Mouse (Mus musculus) forebrain, embryonic 14.5 days (tissue): ENCODE measurements around the gene Ttc23l. TPM values are rescaled to one million over a fixed set of nuclear protein-coding genes. Genes with fewer than 3 reads are reported as not detected.
"Not testable (repeated sequence)": the region's sequence is repeated elsewhere in the genome, so short reads cannot be mapped to it uniquely, and the experiment has no call there.

Source experiments
- ATAC-seq: fragments of 200-750 bp; cut with Nextera tagmentation; 2 replicates; pipeline ENCODE4 v1.8.0; 2017; ENCODE audit warnings: mild to moderate bottlenecking, moderate library complexity
- DNase-seq: peaks from one replicate; pipeline ENCODE4 v3.0.0-alpha.2; 2015; ENCODE audit warnings: low spot score
- H3K27ac ChIP-seq: fragments of 300-500 bp; sonication (generic); 2 replicates; pipeline ENCODE4 v1.5.1; 2014; ENCODE audit warnings: low read depth, mild to moderate bottlenecking, control low read depth, low read length, moderate library complexity
- H3K27me3 ChIP-seq: fragments of 300-500 bp; sonication (generic); replicated peaks from 2 replicates; pipeline ENCODE4 v1.6.1; 2014; ENCODE audit warnings: low read length, control low read depth, mixed read lengths; ENCODE audit not compliant: control insufficient read depth, insufficient read depth
- H3K36me3 ChIP-seq: fragments of 300-500 bp; sonication (generic); 2 replicates; pipeline ENCODE4 v1.6.1; 2014; ENCODE audit warnings: low read length, control low read depth; ENCODE audit not compliant: control insufficient read depth, insufficient read depth
- H3K4me1 ChIP-seq: fragments of 300-500 bp; sonication (generic); 2 replicates; pipeline ENCODE4 v1.6.1; 2014; ENCODE audit warnings: antibody characterized with exemption, low read length, control low read depth; ENCODE audit not compliant: control insufficient read depth, insufficient read depth
- H3K4me2 ChIP-seq: fragments of 300-500 bp; sonication (generic); 2 replicates; pipeline ENCODE4 v1.6.1; 2014; ENCODE audit warnings: mild to moderate bottlenecking, control low read depth, low read length
- H3K4me3 ChIP-seq: fragments of 300-500 bp; sonication (generic); 2 replicates; pipeline ENCODE4 v1.5.1; 2014; ENCODE audit warnings: low read depth, low read length, control low read depth
- H3K9ac ChIP-seq: fragments of 300-500 bp; sonication (generic); 2 replicates; pipeline ENCODE4 v1.6.1; 2014; ENCODE audit warnings: mild to moderate bottlenecking, low read length, control low read depth, moderate library complexity
- H3K9me3 ChIP-seq: fragments of 300-500 bp; sonication (generic); replicated peaks from 2 replicates; pipeline ENCODE4 v1.6.1; 2016; ENCODE audit warnings: low read length, control low read depth, mixed read lengths; ENCODE audit not compliant: control insufficient read depth
- WGBS: fragments of 180-500 bp; shearing (Covaris S2); extraction: QIAGEN DNeasy Blood & Tissue Kit; methylation state at CpG from one replicate; pipeline ENCODE4 v1.1.7; 2014; 5-methylcytosine and 5-hydroxymethylcytosine counted together
- polyA plus RNA-seq: library from polyadenylated mRNA; unstranded; fragments of >200 nt; fragmentation: Nextera tagmentation; extraction: Ambion mirVana; gene quantifications from 2 replicates; pipeline ENCODE4 v1.2.1, GENCODE M21; 2014

Ttc23l gene
- polyA plus RNA-seq, 1 experiment from 2014 or later: not detected

GRCm38 (mm10) chr15:10535969-10536368 is 22.5 kb downstream of the Ttc23l start:
- DNase-seq (no peak), ATAC-seq (no peak)
- H3K27ac ChIP-seq: no peak overlapping the region
- H3K9ac ChIP-seq: no peak overlapping the region
- H3K4me1 ChIP-seq: peaks cover 3% of the 10 kb centered on the region; the same call in 1 of the 2 replicates
- H3K27me3 ChIP-seq: no peaks in the 10 kb centered on the region
- H3K4me3 ChIP-seq: no peak overlapping the region
- no peaks in the 10 kb centered on the region for H3K36me3 ChIP-seq
- H3K9me3 ChIP-seq: no peaks in the 10 kb centered on the region
- no peak overlapping the region for H3K4me2 ChIP-seq
- 88% methylated on average over 7 of the region's 7 CpGs for WGBS

- Histone ChIP-seq H3K27me3 (no peaks in the 10 kb centered on the region), H3K4me2 (no peak overlapping the region), H3K4me1 (no peaks in the 10 kb centered on the region), H3K9me3 (no peaks in the 10 kb centered on the region), H3K27ac (no peak overlapping the region), H3K36me3 (no peaks in the 10 kb centered on the region), H3K9ac (no peak overlapping the region), H3K4me3 (no peak overlapping the region)
- no peak for DNase-seq
- WGBS: 83% methylated on average over 5 of the region's 5 CpGs
- no peak for ATAC-seq
Measured at GRCm38 (mm10) chr15:10534591-10534990, 23.9 kb downstream of the Ttc23l start.

- not testable (repeated sequence) for ATAC-seq, DNase-seq, H3K4me2 ChIP-seq, H3K4me3 ChIP-seq, H3K4me1 ChIP-seq, H3K27ac ChIP-seq, H3K36me3 ChIP-seq, H3K27me3 ChIP-seq, H3K9me3 ChIP-seq, H3K9ac ChIP-seq
- WGBS: 91% methylated on average over 10 of the region's 10 CpGs
Measured at GRCm38 (mm10) chr15:10533361-10533760, 25.1 kb downstream of the Ttc23l start.

- ATAC-seq (no peak), DNase-seq (no peak)
- H3K27ac ChIP-seq: no peak overlapping the region
- no peaks in the 10 kb centered on the region for H3K27me3 ChIP-seq
- no peaks in the 10 kb centered on the region for H3K9me3 ChIP-seq
- 89% methylated on average over 4 of the region's 4 CpGs for WGBS
- H3K4me1 ChIP-seq: no peaks in the 10 kb centered on the region
- H3K9ac ChIP-seq: no peak overlapping the region
- no peak overlapping the region for H3K4me3 ChIP-seq
- H3K4me2 ChIP-seq: no peak overlapping the region
- H3K36me3 ChIP-seq: no peaks in the 10 kb centered on the region
Measured at GRCm38 (mm10) chr15:10531352-10531751, 27.1 kb downstream of the Ttc23l start.

- DNase-seq (no peak), ATAC-seq (no peak)
- Histone ChIP-seq H3K4me2 (no peak overlapping the region), H3K36me3 (no peaks in the 10 kb centered on the region), H3K27ac (no peak overlapping the region), H3K9me3 (no peaks in the 10 kb centered on the region), H3K4me1 (no peaks in the 10 kb centered on the region), H3K27me3 (no peaks in the 10 kb centered on the region), H3K4me3 (no peak overlapping the region), H3K9ac (no peak overlapping the region)
- 87% methylated on average over 1 of the region's 1 CpGs for WGBS
Measured at GRCm38 (mm10) chr15:10525896-10526295, 32.6 kb downstream of the Ttc23l start.

GRCm38 (mm10) chr15:10515166-10515565 is 43.3 kb downstream of the Ttc23l start:
- H3K27me3 ChIP-seq: no peaks in the 10 kb centered on the region
- no peak overlapping the region for H3K9ac ChIP-seq
- DNase-seq (no peak), ATAC-seq (no peak)
- H3K4me2 ChIP-seq: no peak overlapping the region
- WGBS: 75% methylated on average over 7 of the region's 7 CpGs
- no peak overlapping the region for H3K27ac ChIP-seq
- no peak overlapping the region for H3K4me3 ChIP-seq
- no peaks in the 10 kb centered on the region for H3K4me1 ChIP-seq
- H3K9me3 ChIP-seq: no peaks in the 10 kb centered on the region
- no peaks in the 10 kb centered on the region for H3K36me3 ChIP-seq

- Histone ChIP-seq H3K9ac (no peak overlapping the region), H3K4me1 (no peaks in the 10 kb centered on the region), H3K4me3 (no peak overlapping the region), H3K36me3 (no peaks in the 10 kb centered on the region), H3K27me3 (no peaks in the 10 kb centered on the region), H3K27ac (no peak overlapping the region), H3K4me2 (no peak overlapping the region), H3K9me3 (no peaks in the 10 kb centered on the region)
- WGBS: 85% methylated on average over 11 of the region's 11 CpGs
- DNase-seq (no peak), ATAC-seq (no peak)
Measured at GRCm38 (mm10) chr15:10506099-10506498, 52.4 kb downstream of the Ttc23l start.

- Histone ChIP-seq H3K27ac (no peak overlapping the region), H3K9me3 (no peaks in the 10 kb centered on the region), H3K36me3 (peaks cover 1% of the 10 kb centered on the region; the same call in 1 of the 2 replicates), H3K27me3 (no peaks in the 10 kb centered on the region), H3K4me3 (no peak overlapping the region), H3K4me2 (no peak overlapping the region), H3K4me1 (no peaks in the 10 kb centered on the region), H3K9ac (no peak overlapping the region)
- DNase-seq: peak; percentile 83
- peak; percentile 96 for ATAC-seq
- 58% methylated on average over 11 of the region's 11 CpGs for WGBS
Measured at GRCm38 (mm10) chr15:10500838-10501719, 57.4 kb downstream of the Ttc23l start.

- no peak for ATAC-seq
- Histone ChIP-seq H3K9me3 (no peaks in the 10 kb centered on the region), H3K4me1 (no peaks in the 10 kb centered on the region), H3K27ac (no peak overlapping the region), H3K4me2 (no peak overlapping the region), H3K4me3 (no peak overlapping the region), H3K27me3 (no peaks in the 10 kb centered on the region), H3K36me3 (peaks cover 5% of the 10 kb centered on the region; the same call in 1 of the 2 replicates), H3K9ac (no peak overlapping the region)
- no peak for DNase-seq
- 85% methylated on average over 5 of the region's 5 CpGs for WGBS
Measured at GRCm38 (mm10) chr15:10500035-10500434, 58.4 kb downstream of the Ttc23l start.
